Mouse (Mus musculus): ENCODE results near the gene Qsox2. TPM values are rescaled to one million over a fixed set of nuclear protein-coding genes. Genes with fewer than 3 reads are reported as not detected.

Qsox2 gene
- total RNA-seq, 2 experiments from 2014 or later, result 22.8 to 23.3 TPM

GRCm38 (mm10) chr2:26175191-26175590 is 62.1 kb downstream of the Qsox2 start:
- no peak for DNase-seq (ENCODE audit: low spot score in 2 of 2)
- intact Hi-C loops (cut with DNase I), result no loop called here

GRCm38 (mm10) chr2:26172166-26172565 is 65.2 kb downstream of the Qsox2 start:
- no peak for DNase-seq (ENCODE audit: low spot score in 2 of 2)
- intact Hi-C loops (cut with DNase I), result no loop called here

GRCm38 (mm10) chr2:26170376-26170775 is 66.9 kb downstream of the Qsox2 start:
- intact Hi-C loops (cut with DNase I), result no loop called here
- no peak for DNase-seq (ENCODE audit: low spot score in 2 of 2)

- DNase-seq (ENCODE audit: low spot score in 2 of 2), result no peak
- intact Hi-C loops (cut with DNase I), result no loop called here
Measured at GRCm38 (mm10) chr2:26168843-26169579, 68.3 kb downstream of the Qsox2 start.

GRCm38 (mm10) chr2:26166890-26167289 is 70.4 kb downstream of the Qsox2 start:
- intact Hi-C loops (cut with DNase I), result no loop called here

More at GRCm38 (mm10) chr2:26166890-26167289, 70.4 kb downstream of the Qsox2 start:
- DNase-seq (ENCODE audit: low spot score in 2 of 2), result no peak

Other genes with a start within 250 kb of the Qsox2 start
- gene Ubac1, start 215.8 kb downstream of the Qsox2 start, total RNA-seq (2021), result 10 to 100 TPM; 63.2 to 64.8 TPM
- 10 to 100 TPM; 69.8 to 75.7 TPM for gene Nacc2, start 114.3 kb downstream of the Qsox2 start, total RNA-seq (2021)
- gene Lhx3, start 29.2 kb downstream of the Qsox2 start, total RNA-seq (2021), result under 1 TPM in 1 of 2 experiments, not detected in 1; 0.15 TPM
- gene Ccdc187, start 57.0 kb upstream of the Qsox2 start, total RNA-seq (2021), result 1 to 10 TPM; 1.3 to 3.5 TPM
- gene Gpsm1, start 78.0 kb upstream of the Qsox2 start, total RNA-seq (2021), result 10 to 100 TPM; 44.4 to 58.4 TPM
- gene Dnlz, start 114.6 kb upstream of the Qsox2 start, total RNA-seq (2021), result 10 to 100 TPM; 27.5 to 28.7 TPM
- gene Card9, start 123.4 kb upstream of the Qsox2 start, total RNA-seq (2021), result 1 to 10 TPM; 2.1 to 2.7 TPM
- gene Snapc4, start 143.1 kb upstream of the Qsox2 start, total RNA-seq (2021), result 10 to 100 TPM; 54.0 to 71.0 TPM
- 100 to 1,000 TPM; 138 to 162 TPM for gene Entr1, start 151.8 kb upstream of the Qsox2 start, total RNA-seq (2021)
- gene Pmpca, start 151.8 kb upstream of the Qsox2 start, total RNA-seq (2021), result 10 to 100 TPM; 91.4 to 91.9 TPM
- gene Inpp5e, start 171.7 kb upstream of the Qsox2 start, total RNA-seq (2021), result 10 to 100 TPM; 22.5 to 26.6 TPM
- gene Sec16a, start 207.7 kb upstream of the Qsox2 start, total RNA-seq (2021), result 10 to 100 TPM; 39.0 to 52.3 TPM

Measured in left cerebral cortex, postnatal 36 days (tissue).